Mouse (Mus musculus) embryo, embryonic 10 days (tissue): ENCODE data around the gene Dnajc17.

Source experiments
- DNase-seq: peaks from one replicate; pipeline ENCODE4 v3.0.0-alpha.2; 2015; ENCODE audit warnings: low spot score

Dnajc17 gene

GRCm38 (mm10) chr2:119161247-119161646 is 47.3 kb downstream of the Dnajc17 start:
- no peak for DNase-seq

DNA sequence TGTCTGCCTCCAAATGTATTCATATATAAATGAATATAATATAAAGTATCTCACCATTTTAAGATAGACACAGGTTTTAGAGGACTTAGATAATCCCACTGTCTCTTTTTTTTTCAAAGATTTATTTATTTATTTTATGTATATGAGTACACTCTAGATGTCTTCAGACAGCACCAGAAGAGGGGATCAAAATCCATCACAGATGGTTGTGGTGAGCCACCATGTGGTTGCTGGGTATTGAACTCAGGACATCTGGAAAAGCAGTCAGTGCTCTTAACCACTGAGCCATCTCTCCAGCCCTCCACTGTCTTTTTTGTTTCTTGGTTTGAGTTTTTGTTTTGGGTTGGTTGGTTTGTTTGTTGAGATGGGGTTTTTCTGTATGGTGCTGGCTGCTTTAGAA is 50.8 kb downstream of the Dnajc17 start:
- no peak for DNase-seq

GRCm38 (mm10) chr2:119156681-119157572 is 51.7 kb downstream of the Dnajc17 start, which contains the start of gene Rmdn3:
Gene Rmdn3 (minus strand): TSS chr2:119157034.
- DNase-seq: peak; percentile 99

GRCm38 (mm10) chr2:119156081-119156680 is 52.4 kb downstream of the Dnajc17 start:
- DNase-seq: peak; percentile 38

DNA sequence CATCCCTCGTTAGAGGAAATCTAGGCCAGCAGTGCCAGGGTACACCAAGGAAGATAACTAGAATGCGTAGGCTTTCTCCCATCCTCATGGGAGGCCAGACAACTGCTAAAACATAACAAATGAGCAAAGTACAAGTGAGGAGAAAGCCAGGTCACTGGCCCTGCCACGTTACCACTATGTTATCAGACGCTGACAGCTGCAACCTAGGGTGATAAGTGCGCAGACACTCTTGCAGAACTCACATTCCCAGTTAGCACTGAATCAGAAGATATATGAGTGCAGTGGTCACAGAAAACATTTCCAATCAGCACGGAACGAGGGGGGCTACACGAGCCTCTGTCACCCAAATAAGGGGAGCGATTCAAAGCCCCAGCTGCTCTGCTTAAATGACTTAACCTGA is 53.2 kb downstream of the Dnajc17 start:
- peak; percentile 24 for DNase-seq

DNA sequence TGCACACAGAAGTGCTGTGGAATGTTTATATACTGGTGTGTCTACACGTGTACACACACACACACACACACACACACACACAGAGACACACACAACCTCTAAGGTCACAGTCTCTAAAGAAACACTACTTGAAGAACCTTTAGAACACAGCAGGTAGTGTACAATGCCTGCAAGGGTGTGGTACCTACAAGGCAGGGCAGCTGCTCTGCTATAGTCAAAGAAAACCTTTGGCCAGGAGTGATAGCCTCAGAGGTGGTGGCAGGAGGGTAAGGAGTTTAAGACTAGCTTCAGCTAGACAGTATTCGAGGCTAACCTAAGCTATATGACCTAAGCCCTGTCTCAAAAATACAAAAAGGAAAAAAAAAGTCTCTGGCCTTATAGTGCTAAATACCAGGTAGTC is 53.9 kb downstream of the Dnajc17 start:
- DNase-seq: no peak

GRCm38 (mm10) chr2:119152255-119152654 is 56.3 kb downstream of the Dnajc17 start:
- DNase-seq: no peak

- DNase-seq: no peak
These were observed 60.8 kb downstream of the Dnajc17 start for GRCm38 (mm10) chr2:119147775-119148174.

- DNase-seq: no peak
These were observed 61.4 kb downstream of the Dnajc17 start for GRCm38 (mm10) chr2:119147160-119147678.

DNA sequence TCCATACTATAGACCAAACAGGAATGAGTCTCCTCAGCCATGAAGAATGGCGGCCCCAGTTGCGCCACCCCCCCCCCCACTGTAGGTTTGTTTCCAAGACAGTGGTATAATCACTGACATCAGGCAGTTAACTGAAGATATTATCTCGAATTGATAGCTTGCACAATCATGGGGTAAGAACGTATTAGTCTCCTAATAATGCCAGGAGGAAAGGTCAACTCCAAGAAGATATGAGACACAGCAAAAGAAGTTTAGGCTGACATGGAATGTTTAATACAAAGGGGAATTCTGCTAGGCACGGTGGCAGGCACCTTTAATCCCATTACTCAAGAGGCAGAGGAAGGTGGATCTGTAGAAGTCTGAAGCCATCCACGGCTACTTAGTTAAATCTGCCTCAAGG is 62.2 kb downstream of the Dnajc17 start:
- no peak for DNase-seq

GRCm38 (mm10) chr2:119145199-119145598 is 63.4 kb downstream of the Dnajc17 start:
- no peak for DNase-seq

- no peak for DNase-seq
These were observed 72.2 kb downstream of the Dnajc17 start for GRCm38 (mm10) chr2:119136346-119136898.
